Mouse (Mus musculus): ENCODE measurements around the gene Clpp.

GRCm38 (mm10) chr17:56999968-57000609, 10.0 kb downstream of the Clpp start, which contains the start of gene Pspn:
- TF ChIP-seq POLR2A (IDR thresholded peaks at IDR 0.05; ENCODE audit: extremely low read depth, insufficient read depth, low read length) = no peak
- TF ChIP-seq CTCF (IDR thresholded peaks at IDR 0.05; ENCODE audit: extremely low read depth, insufficient read depth, low read length) = no peak
